Mouse (Mus musculus) kidney, embryonic 14.5 days (tissue): Measurements from ENCODE around the gene 1600012H06Rik. TPM values are rescaled to one million over a fixed set of nuclear protein-coding genes. Genes with fewer than 3 reads are reported as not detected.
"Not testable (repeated sequence)": the region's sequence is repeated elsewhere in the genome, so short reads cannot be mapped to it uniquely, and the experiment has no call there.

Experiments used
- ATAC-seq: fragments of 200-750 bp; cut with Nextera tagmentation; 2 replicates; pipeline ENCODE4 v1.8.0; 2017; ENCODE audit warnings: moderate number of reproducible peaks, mild to moderate bottlenecking, moderate TSS enrichment, moderate library complexity; ENCODE audit not compliant: low FRiP score, low TSS enrichment
- H3K27ac ChIP-seq: fragments of 300-500 bp; sonication (generic); 2 replicates; pipeline ENCODE4 v1.5.1; 2014; ENCODE audit warnings: low read depth, mild to moderate bottlenecking, low read length, moderate library complexity, mixed read lengths
- H3K27me3 ChIP-seq: fragments of 300-500 bp; sonication (generic); 2 replicates; pipeline ENCODE4 v1.6.1; 2014; ENCODE audit warnings: mild to moderate bottlenecking, low read length; ENCODE audit not compliant: control insufficient read depth, insufficient read depth
- H3K36me3 ChIP-seq: fragments of 300-500 bp; sonication (generic); 2 replicates; pipeline ENCODE4 v1.6.1; 2014; ENCODE audit warnings: low read length, mixed read lengths; ENCODE audit not compliant: control insufficient read depth, insufficient read depth
- H3K4me1 ChIP-seq: fragments of 300-500 bp; sonication (generic); 2 replicates; pipeline ENCODE4 v1.6.1; 2014; ENCODE audit warnings: low read length, mixed read lengths; ENCODE audit not compliant: control insufficient read depth, insufficient read depth
- H3K4me2 ChIP-seq: fragments of 300-500 bp; sonication (generic); replicated peaks from 2 replicates; pipeline ENCODE4 v1.6.1; 2014; ENCODE audit warnings: low read depth, mild to moderate bottlenecking, low read length
- H3K4me3 ChIP-seq: fragments of 300-500 bp; sonication (generic); 2 replicates; pipeline ENCODE4 v1.5.1; 2014; ENCODE audit warnings: mild to moderate bottlenecking, low read length
- H3K9ac ChIP-seq: fragments of 300-500 bp; sonication (generic); 2 replicates; pipeline ENCODE4 v1.6.1; 2014; ENCODE audit warnings: low read depth, mild to moderate bottlenecking, low read length, moderate library complexity
- H3K9me3 ChIP-seq: fragments of 300-500 bp; sonication (generic); 2 replicates; pipeline ENCODE4 v1.6.1; 2016; ENCODE audit warnings: low read length; ENCODE audit not compliant: control insufficient read depth
- WGBS: fragments of 180-500 bp; shearing (Covaris S2); extraction: QIAGEN DNeasy Blood & Tissue Kit; methylation state at CpG from one replicate; pipeline ENCODE4 v1.1.7; 2014; 5-methylcytosine and 5-hydroxymethylcytosine counted together
- polyA plus RNA-seq: library from polyadenylated mRNA; unstranded; fragments of >200 nt; fragmentation: Nextera tagmentation; extraction: Ambion mirVana; gene quantifications from 2 replicates; pipeline ENCODE4 v1.2.1, GENCODE M21; 2014

1600012H06Rik gene
- polyA plus RNA-seq, 1 experiment from 2014 or later, result 31.2 TPM

DNA sequence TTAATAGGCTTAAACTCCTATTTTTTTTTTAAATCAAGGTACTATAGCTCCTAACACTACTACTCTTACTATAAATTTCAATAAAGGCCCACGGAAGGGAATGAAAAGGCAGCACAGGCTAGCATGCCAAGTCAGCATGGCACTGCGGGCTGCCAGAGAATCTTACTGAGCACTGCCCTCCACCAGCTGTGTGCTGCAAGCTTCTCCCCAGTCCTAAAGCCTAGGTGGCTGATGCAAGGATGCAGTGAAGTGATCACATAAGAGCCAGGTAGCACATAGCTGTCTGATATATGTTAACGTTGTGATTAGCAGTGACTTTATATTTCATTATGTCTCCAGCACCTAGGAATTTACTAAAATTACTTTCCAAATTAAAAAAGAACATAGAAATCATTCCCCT is 17.0 kb downstream of the 1600012H06Rik start:
- H3K9me3 ChIP-seq, result no peaks in the 10 kb centered on the region
- peaks cover 7% of the 10 kb centered on the region; the same call in 1 of the 2 replicates for H3K4me1 ChIP-seq
- ATAC-seq, result no peak
- H3K4me2 ChIP-seq, result peak overlapping the region; percentile 69
- H3K27ac ChIP-seq, result no peak overlapping the region
- no peaks in the 10 kb centered on the region for H3K27me3 ChIP-seq
- peak overlapping the region; percentile 53 for H3K4me3 ChIP-seq
- H3K9ac ChIP-seq, result peak overlapping the region; percentile 53; the same call in 1 of the 2 replicates
- H3K36me3 ChIP-seq, result peaks cover 6% of the 10 kb centered on the region; the same call in 1 of the 2 replicates
- WGBS, result 29% methylated on average over 3 of the region's 3 CpGs

DNA sequence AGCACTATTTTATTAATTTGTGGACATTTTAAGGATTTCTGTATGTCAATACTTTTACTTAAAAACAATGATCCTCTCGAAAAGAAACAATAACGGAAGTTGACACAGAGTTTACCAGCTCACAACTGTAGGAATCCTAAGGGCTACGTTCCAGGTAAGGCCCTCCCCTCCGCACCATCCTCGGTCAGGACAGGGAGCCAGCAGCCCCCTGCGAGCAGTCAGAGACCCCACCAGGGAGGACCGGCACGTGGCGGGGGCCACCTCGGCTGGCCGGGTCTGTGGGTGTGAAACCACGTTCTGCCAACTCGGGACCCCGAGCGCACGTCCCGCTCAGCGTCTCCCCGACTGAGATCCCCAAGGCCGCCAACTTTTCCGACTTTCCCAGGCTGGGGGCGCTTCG is 17.5 kb downstream of the 1600012H06Rik start:
- Histone ChIP-seq H3K36me3 (peaks cover 6% of the 10 kb centered on the region; the same call in 1 of the 2 replicates), H3K4me3 (peak overlapping the region; percentile 53), H3K27me3 (no peaks in the 10 kb centered on the region), H3K9ac (peak overlapping the region; percentile 83), H3K27ac (no peak overlapping the region), H3K4me2 (peak overlapping the region; percentile 69), H3K4me1 (peaks cover 7% of the 10 kb centered on the region; the same call in 1 of the 2 replicates), H3K9me3 (no peaks in the 10 kb centered on the region)
- peak; percentile 8; the same call in 1 of the 2 replicates for ATAC-seq
- under 1% methylated on average over 20 of the region's 23 CpGs for WGBS

DNA sequence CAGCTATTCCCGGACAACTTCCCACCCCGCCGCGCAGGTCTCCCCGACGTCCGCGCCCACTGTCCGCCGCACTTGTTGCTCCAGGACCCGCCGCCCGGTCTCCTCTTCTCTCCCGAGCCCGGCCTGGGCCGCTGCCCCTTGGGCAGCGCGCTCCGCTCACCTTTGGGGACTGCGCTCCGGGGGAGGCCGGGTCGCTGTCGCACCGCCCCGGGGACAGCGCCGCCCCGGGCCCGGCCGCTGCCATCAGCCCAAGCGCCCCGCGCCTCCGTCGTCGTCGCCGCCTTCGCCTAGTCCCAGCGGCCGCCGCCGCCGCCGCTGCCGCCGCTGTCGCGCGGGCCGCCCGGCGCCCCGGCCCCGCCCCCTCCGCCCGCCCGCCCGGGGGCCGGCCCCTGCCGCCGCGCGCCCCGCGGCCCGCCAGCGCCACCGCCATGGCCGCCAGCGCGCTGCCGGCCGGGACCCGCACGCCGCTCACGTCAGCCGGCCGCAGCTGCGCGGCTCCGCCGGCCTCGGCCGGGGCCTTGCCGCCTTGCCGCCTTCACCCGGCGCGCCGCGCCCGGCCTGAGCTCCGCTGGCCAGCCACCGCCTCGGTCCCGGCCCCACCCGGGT is 18.1 kb downstream of the 1600012H06Rik start, which contains the start of gene Phf10:
Gene Phf10 (minus strand): TSS at position 323 of the 606 bp plus-strand sequence.
- not testable (repeated sequence) for H3K27ac ChIP-seq

DNA sequence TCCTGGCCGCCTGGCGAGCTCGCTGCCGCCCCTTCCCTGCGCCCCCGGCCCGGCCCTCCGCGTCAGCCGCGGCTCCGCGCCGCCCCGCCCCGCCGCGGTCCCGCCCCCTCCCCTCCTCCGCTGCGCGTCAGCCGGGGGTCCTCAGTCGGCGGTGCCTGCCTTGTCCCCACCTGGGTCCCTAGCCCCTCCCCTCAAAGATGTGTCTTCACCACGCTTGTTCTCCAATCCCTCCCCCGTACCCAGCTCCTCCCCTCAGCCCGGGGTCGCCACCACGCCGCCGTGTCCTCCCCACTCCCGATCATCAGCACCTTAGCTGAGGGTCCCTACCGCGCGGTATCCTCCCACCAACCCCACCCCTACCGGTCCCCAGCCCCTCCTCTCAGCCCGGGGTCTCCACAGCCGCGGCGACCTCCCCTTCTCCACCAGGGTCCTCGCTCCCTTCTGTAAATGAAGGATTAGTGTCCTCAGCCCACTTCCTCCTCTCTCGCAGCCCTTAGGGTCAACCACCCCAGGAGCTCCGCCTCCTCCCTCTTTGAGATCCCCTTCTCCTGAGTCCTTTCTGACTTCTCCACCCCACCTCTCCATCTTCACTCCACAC is 18.7 kb downstream of the 1600012H06Rik start:
- H3K27ac ChIP-seq, H3K9me3 ChIP-seq, H3K4me2 ChIP-seq, H3K27me3 ChIP-seq, H3K4me3 ChIP-seq, H3K9ac ChIP-seq, H3K36me3 ChIP-seq, H3K4me1 ChIP-seq: not testable (repeated sequence)
- ATAC-seq, result peak; percentile 95
- WGBS, result no CpG with 5 or more reads among the region's 44 CpGs

More for the DNA sequence above, 18.1 kb downstream of the 1600012H06Rik start, which contains the start of gene Phf10:
- peak; percentile 86 for ATAC-seq
- peak within 1 kb of the TSS; percentile 83 for H3K9ac ChIP-seq
- H3K4me3 ChIP-seq, result peak within 1 kb of the TSS; percentile 53
- peak within 1 kb of the TSS; percentile 69 for H3K4me2 ChIP-seq
- not testable (repeated sequence) for H3K27me3 ChIP-seq, H3K4me1 ChIP-seq, H3K9me3 ChIP-seq, H3K36me3 ChIP-seq
- WGBS, result 0% methylated on average over 19 of the region's 100 CpGs

DNA sequence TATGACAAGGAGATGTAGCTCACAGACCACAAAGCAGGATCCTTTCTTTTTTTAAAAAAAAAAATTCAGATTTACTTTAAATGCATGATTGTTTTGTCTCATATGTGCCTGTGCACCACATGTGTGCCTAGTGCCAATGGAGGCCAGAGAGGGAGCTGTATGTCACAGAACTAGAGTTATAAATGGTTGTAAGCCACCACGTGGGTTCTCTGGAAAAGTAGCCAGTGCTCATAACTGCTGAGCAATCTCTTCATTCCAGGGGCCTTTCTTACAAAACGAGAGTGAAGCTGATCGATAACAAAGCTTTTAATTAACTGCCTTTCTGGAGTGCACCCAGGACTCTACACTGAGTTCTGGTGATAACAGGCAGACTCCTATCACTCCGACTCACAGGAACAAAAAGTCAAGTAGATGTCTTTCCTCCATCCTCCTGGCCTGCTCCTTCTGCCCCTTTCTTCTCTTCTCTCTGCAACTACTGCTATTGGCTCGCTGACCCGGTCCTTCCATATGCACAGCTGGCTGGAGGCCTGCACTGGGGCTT is 25.5 kb downstream of the 1600012H06Rik start:
- WGBS, result no CpG with 5 or more reads among the region's 6 CpGs
- H3K4me3 ChIP-seq, H3K36me3 ChIP-seq, H3K9ac ChIP-seq, H3K27ac ChIP-seq, ATAC-seq, H3K27me3 ChIP-seq, H3K9me3 ChIP-seq, H3K4me2 ChIP-seq, H3K4me1 ChIP-seq: not testable (repeated sequence)

DNA sequence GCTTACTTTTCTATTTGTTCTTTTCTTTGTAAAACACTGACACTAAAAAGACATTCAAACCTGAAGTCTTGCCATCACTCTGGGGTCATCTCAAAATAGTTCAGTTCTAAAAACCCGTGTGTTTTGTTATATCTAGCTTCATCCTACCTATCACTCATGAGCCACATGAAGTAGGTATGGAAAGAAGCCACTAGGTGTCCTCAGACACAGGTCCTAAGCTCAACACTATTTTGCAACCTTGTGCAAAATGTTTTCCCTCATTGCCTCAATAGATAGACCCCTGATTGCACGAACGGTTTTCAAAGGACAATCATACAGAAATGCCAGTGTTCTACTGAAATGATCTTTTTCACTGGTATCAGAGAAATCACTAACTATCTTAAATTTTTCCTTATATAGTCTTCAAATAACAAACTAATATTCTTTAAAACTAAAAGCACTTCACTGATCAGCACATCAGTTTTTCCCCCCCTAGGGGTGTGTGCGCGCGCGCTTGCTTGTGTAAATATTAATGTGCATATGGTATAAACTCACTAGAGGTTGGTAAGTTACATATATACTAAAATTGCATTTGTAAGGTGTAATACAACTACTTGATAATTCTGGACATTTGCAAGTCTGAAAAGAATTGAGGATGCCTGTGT is 34.9 kb downstream of the 1600012H06Rik start:
- not testable (repeated sequence) for H3K4me3 ChIP-seq, H3K9me3 ChIP-seq, H3K9ac ChIP-seq, H3K27ac ChIP-seq, H3K4me2 ChIP-seq, H3K27me3 ChIP-seq, H3K4me1 ChIP-seq, H3K36me3 ChIP-seq
- ATAC-seq, result peak; percentile 36
- WGBS, result 3% methylated on average over 4 of the region's 7 CpGs

DNA sequence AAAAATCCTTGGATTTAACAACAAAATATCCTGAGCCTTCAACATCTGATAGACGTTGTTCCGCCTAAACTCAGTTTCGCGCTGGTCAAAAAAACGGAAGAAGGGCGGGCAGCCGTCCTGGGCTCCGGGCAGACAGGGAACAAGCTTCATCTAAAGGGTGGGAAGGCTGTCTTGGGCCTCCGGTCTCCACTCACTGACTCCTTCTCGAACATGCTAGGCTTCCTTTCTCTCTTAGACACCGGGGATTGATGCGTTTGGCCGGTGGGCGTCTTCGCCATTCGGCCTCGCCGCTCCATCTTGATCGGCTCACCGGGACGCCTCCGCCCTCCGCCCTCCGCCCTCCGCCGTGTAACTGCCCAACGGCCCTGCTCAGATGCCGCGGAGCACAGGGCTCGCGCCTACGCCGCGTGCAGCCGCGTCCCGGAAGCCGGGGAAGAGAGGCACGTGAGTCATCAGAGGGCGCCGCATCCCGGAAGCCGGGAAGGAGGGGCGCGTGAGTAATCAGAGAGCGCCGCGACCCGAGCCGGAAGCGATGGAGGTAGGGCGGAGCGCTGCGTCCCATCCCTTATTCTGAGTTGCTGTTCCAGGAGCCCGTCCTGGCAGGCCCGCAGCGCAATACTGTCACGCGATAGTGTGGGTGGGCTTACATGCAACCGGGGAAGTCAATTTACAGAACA is 35.5 kb downstream of the 1600012H06Rik start, which contains the start of the genes 9030025P20Rik and Gm3417:
Gene 9030025P20Rik (plus strand): TSS at position 107 of the 677 bp plus-strand sequence.
Gene Gm3417 (minus strand): TSS at position 429 of the 677 bp plus-strand sequence.
- H3K36me3 ChIP-seq, result not testable (repeated sequence)
- WGBS, result no CpG with 5 or more reads among the region's 60 CpGs
- peak; percentile 99 for ATAC-seq

DNA sequence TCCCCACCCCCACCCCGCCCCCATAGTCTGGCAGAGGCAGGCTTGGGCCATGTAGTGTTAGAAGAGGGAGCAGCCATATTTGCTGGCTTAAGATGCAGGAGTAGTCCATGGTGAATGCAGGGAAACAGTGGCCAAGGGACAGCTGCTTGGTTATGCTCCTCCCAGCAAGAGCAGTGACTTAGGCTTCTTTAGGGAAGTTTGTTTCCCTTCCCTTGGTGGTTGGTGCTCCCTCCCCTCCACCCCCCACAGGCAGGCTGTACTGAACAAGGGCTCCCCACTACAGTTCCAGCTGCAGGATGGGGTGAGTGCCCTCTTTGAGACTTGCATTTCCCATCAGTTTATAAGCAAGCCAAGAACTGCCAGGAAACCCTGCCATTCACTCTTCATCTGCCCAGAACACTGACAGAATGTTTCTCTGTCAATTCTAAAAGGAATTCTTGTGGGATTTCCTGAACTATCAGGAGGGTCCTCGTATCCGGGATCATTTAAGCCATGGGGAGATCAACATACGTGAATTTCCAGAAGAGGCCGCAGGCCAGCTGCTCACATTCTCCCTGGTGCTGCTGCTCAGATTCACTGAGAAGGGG is 47.2 kb downstream of the 1600012H06Rik start:
- not testable (repeated sequence) for H3K4me2 ChIP-seq, H3K4me1 ChIP-seq, H3K36me3 ChIP-seq, H3K9me3 ChIP-seq, H3K9ac ChIP-seq, H3K27ac ChIP-seq, ATAC-seq, H3K4me3 ChIP-seq, H3K27me3 ChIP-seq
- WGBS, result 96% methylated on average over 4 of the region's 5 CpGs

More for the DNA sequence above, 35.5 kb downstream of the 1600012H06Rik start, which contains the start of the genes 9030025P20Rik and Gm3417:
- H3K27me3 ChIP-seq, H3K4me3 ChIP-seq, H3K4me1 ChIP-seq, H3K9me3 ChIP-seq, H3K27ac ChIP-seq, H3K9ac ChIP-seq, H3K4me2 ChIP-seq: not testable (repeated sequence)
